Mouse (Mus musculus) kidney, postnatal 25 days (tissue): ENCODE data around the gene Bcdin3d.
A peak's percentile ranks its signal among the peaks of the same experiment; 100 is the strongest.

Experiments used
- DNase-seq, 2 experiments: peaks; one replicate each; pipeline ENCODE4 v3.0.0; 2021; ENCODE audit warnings: mixed read lengths in 2 of 2

Gene Bcdin3d

DNA sequence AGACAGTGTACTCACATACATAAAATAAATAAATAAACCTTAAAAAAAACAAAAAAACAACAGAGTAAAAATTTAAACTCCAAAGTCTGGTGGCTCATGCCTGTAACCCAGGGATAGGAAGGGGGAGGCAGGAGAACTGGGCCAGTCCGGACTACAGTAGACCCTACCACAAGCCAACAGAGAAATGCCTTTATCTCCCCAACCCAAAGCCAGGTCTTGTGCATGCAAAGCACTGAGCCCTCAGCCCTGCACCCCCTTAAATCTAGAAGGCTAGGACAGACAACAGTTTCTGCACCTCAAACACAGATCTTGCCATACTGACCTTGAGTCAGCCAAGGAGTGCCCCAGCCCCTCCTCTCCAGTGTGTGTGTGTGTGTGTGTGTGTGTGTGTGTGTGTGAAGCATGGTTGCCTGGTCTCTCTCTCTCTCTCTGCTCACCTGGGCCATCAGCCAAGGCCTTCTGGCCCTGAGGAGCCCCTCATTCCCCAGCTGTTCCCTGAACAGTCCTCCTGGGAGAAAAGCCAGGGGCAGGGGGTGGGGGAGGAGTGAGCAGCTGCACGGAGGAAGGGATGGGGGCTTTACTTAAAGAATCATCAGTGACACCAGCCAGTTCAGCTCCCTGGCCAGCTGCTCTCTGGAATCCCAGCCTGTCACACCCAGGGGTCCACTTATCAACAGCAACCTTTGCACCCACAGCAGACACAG, 34.3 kb downstream of the Bcdin3d start:
- DNase-seq: no peak

DNA sequence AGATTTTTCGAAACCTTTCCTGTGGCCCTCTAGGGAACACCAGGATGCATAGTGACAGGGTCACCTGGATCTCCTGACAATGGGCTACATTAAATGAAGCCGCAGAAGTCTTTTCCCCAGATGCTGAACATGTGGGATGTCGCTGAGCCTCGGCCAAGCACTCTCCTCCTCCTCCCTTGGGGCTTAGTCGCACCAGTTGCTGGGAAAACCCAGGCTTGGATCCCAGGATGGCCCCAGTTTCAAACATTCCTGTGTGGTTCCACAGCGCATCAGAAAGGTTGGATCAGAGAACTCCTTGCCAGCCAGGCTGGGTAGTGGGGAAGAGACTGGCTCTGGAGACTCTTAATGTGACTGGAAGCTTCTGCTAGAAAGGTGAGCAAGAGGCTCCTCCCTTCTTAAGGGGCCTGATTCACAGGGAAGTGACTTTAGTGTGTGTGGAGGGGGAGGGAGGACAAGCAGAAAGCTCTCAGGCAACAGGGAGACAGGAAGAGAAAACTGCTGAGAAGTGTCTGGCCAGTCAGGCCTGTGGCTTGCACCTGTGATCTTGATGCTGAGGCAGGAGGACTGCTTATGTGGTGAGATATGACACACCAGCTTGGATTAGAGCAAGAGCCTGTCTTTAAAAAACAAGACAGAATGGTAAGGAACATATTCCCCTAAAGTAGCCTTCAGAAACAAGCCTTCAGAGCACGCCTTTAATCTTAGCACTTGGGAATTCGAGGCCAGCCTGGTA, 35.4 kb downstream of the Bcdin3d start:
- DNase-seq: no peak

DNA sequence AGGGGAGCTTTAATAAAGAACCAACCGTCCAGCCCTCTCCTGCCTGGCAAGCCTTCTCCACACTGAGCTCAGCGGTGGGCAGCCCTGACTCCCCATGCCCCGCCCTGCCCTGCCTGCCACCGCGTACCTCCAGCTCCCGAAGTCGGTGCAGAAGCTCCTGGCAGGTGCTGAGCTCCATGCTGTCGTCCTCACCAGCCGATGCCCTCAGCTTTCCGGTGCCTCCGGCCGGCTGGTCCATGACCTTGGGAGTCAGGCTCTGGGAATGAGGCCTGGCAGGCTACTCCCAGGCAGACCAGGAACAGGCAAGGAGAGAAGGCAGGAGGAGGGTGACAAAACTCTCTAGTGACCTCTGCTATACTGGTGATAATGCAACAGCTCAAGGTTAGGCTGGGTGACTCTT, 40.6 kb downstream of the Bcdin3d start:
- no peak for DNase-seq

GRCm38 (mm10) chr15:99433081-99433718, 41.3 kb downstream of the Bcdin3d start:
- DNase-seq: peak; percentile 42 to 70

- DNase-seq: peak in 1 of 2 experiments; percentile 67
Measured at GRCm38 (mm10) chr15:99431967-99432366, 42.6 kb downstream of the Bcdin3d start.

DNA sequence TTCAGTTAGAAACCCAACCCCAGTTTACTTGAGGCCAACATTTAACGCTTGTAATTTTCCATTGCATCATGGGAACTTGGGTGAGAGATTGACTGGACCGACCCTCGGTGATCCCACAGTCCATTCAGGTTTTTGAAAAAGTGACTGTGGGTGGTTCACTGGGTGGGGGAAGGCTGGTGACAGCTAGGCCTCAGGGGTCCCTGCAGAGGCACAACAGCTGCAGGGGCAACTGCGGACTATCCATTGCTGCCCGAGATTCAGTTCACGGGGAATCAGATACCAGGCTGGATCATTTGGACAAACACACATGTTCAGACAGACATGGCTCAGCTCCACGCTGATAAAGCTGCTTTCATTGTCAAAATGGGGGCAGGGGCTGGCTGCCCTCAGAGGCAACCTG, 43.0 kb downstream of the Bcdin3d start:
- no peak for DNase-seq

- DNase-seq: no peak
Measured at GRCm38 (mm10) chr15:99431063-99431462, 43.5 kb downstream of the Bcdin3d start.

DNA sequence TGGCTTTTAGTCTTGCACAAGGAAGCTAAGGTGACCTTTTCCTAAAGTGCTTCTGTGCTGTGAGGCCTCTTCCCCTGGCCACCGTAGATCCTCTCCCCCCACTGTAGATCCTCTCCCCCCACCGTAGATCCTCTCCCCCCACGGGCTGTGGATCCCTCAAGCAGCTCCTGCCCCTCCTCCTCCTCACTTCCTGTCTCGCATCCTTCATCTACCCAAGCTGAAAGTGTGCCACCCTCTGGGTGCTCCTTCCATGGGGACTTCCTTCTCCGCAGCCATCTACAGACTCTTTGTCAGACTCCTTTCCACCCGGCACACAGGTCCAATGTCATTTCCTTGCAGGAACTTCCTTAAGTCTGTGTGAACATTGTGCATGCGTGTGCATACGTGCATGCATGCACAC, 44.1 kb downstream of the Bcdin3d start:
- DNase-seq: no peak

- no peak for DNase-seq
Measured at GRCm38 (mm10) chr15:99423884-99424283, 50.6 kb downstream of the Bcdin3d start.

DNA sequence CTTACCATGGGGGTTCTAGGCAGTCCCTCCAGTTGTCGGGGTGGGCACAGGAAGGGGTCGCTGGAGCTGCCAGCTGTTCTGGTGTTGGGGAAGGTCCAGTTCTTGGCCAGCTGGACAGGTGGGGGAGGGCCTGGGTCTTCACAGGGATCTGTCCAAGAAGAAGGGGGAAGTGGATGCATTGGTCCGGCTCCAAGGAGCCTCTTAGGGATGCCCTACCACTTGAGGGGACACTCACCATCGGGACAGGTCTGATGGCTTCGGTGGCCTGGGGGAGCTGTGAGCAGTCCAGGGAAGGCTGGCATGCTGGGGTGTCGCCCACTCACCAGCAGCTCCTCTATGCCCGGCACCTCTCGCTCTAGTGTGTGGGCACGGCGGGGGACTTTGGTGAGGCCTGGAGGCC, 51.4 kb downstream of the Bcdin3d start:
- no peak for DNase-seq

- no peak for DNase-seq
Measured at GRCm38 (mm10) chr15:99422551-99422950, 52.0 kb downstream of the Bcdin3d start.

DNA sequence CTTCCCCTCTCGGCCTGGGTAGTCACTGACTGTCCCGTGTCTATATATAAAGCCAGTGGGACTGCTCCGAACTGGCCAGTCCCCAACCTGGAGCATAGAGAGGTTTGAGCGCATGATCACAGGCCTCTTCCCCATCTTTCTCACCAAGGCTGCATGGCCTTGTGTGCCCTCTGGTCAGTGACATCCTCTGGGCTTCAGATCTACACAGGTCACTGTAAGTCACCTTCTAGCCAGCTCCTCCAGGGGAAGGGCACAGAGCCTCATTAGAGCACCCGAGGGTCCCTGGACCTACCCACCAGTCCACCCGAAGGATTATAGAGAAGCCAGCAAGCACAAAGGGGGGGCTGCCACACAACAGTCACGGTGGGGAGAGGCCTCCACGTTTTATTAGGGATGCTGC, 52.9 kb downstream of the Bcdin3d start:
- DNase-seq: no peak

DNA sequence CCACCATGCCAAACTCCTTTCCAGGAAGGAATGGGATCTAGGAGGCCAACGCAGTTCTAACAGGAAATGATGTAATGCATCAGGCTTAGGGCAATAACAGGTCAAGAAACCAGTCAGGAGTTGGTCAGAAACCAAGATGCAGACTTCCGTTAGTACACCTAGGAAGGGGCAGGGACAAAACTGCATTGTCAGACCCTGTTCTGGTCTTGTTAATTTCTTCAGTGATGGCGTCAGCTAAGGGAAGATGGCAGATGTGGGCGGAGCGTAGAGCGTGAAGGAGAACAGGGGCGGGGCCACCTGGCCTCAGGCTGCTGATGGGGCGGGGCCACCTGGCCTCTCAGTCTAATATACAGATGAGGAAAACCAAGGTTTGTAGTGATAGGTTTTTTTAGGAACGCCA, 53.4 kb downstream of the Bcdin3d start:
- DNase-seq: no peak

- peak; percentile 61 to 86 for DNase-seq
Measured at GRCm38 (mm10) chr15:99420521-99421014, 54.0 kb downstream of the Bcdin3d start.

GRCm38 (mm10) chr15:99420101-99420500, 54.4 kb downstream of the Bcdin3d start:
- no peak for DNase-seq
